Mouse (Mus musculus) left cerebral cortex, adult 2 months (tissue): ENCODE measurements around the gene Krt25. TPM values are rescaled to one million over a fixed set of nuclear protein-coding genes. Genes with fewer than 3 reads are reported as not detected.
A peak's percentile ranks its signal among the peaks of the same experiment; 100 is the strongest.

Experiments used
- DNase-seq, 2 experiments: peaks; one replicate each; pipeline ENCODE4 v3.0.0; 2021 to 2022; ENCODE audit warnings: low spot score in 2 of 2, mixed read lengths in 1 of 2; ENCODE audit errors: extremely low spot score in 1 of 2
- H3K27ac ChIP-seq: fragments of 200-600 bp; 2 replicates; pipeline ENCODE4 v1.8.1; 2022
- H3K4me3 ChIP-seq: fragments of 200-600 bp; 2 replicates; pipeline ENCODE4 v1.8.1; 2022
- CTCF ChIP-seq: fragments of 200-600 bp; IDR thresholded peaks from 2 replicates; pipeline ENCODE4 v1.8.1; 2022; ENCODE audit warnings: antibody characterized with exemption, mild to moderate bottlenecking, moderate library complexity
- intact Hi-C: fragments of 180-260 bp; cut with DNase I; formaldehyde crosslinking; loops from one replicate; pipeline ENCODE4 v1.15.1; 2025
- total RNA-seq, 2 experiments: library from RNA; stranded (reverse); gene quantifications; 2 replicates each; pipeline ENCODE4 v1.2.3; 2021

Krt25 gene
- total RNA-seq, 2 experiments from 2014 or later: not detected

DNA sequence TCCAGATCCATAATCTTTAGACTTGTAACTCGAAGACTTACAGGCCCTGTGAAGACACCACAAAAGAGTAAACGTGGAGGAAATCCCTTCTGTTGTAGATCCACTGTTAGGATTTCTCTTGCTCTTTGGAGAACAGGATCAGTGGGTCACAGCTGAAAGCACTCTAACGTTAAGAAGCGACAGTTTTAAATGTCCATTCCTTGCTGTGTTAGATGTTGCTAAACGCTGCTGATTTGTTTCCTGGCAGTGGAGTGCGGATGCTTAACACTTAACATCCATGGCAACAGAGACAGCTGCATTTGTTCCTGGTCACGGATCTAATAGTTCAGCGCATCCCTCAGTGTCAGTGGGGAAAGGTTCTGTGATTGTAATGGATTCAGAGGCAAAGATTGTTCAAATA, 6.2 kb downstream of the Krt25 start:
- H3K27ac ChIP-seq: no peak overlapping the region
- TF ChIP-seq CTCF: no peak
- intact Hi-C loops: no loop called here
- H3K4me3 ChIP-seq: no peak overlapping the region
- DNase-seq: no peak

DNA sequence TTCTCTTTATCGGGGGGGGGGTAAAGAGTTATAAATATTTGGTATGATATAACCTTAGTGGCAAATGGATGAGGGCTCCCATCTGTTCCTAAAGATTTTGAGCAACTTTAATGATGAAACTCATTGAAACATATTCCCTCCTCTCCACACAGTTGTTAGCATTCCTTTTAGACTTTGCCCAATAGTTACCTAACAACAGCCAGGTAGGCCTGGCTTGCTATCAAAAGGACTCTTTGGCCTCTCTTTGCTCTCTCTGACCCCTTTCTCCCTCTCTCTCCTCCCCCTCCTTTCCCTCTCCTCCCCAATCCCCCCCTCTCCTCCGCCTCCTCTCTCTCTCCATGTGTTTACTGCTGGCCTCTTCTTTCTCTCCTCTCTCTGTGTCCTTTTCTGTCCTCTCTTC, 8.2 kb downstream of the Krt25 start:
- Histone ChIP-seq H3K27ac (no peak overlapping the region), H3K4me3 (no peak overlapping the region)
- no peak for DNase-seq
- TF ChIP-seq CTCF: no peak
- intact Hi-C loops: loop anchor here (5.0 kb wide), 1 partner anchor 148 kb away; no protein-coding TSS in a partner anchor

DNA sequence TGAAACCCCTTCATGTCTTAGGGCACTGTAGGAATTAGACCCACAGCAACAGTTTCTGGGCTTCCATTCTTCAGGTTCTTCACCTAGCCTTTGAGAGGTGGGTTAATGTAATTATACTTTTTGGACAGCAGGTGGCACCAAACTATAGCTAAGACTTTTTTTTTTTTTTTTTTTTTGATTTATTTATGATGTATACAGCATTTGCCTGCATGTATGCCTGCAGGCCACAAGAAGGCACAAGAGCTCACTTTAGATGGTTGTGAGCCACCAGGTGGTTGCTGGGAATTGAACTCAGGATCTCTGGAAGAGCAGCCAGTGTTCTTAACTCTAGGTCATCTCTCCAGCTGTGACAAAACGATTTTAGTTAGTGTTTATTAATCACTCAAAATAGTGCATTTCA, 11.9 kb downstream of the Krt25 start:
- Histone ChIP-seq H3K4me3 (no peak overlapping the region), H3K27ac (no peak overlapping the region)
- peak; percentile 62 for TF ChIP-seq CTCF
- intact Hi-C loops: loop anchor here (2.0 to 5.0 kb wide), 3 partner anchors 54 to 984 kb away; no protein-coding TSS in a partner anchor
- DNase-seq: no peak

- Histone ChIP-seq H3K4me3 (no peak overlapping the region), H3K27ac (no peak overlapping the region)
- peak; percentile 41 to 65 for DNase-seq
- intact Hi-C loops: loop anchor here (2.0 kb wide), 1 partner anchor 119 kb away; no protein-coding TSS in a partner anchor
- peak; percentile 78 for TF ChIP-seq CTCF
These were observed 15.2 kb downstream of the Krt25 start for GRCm38 (mm10) chr11:99307579-99307978.

DNA sequence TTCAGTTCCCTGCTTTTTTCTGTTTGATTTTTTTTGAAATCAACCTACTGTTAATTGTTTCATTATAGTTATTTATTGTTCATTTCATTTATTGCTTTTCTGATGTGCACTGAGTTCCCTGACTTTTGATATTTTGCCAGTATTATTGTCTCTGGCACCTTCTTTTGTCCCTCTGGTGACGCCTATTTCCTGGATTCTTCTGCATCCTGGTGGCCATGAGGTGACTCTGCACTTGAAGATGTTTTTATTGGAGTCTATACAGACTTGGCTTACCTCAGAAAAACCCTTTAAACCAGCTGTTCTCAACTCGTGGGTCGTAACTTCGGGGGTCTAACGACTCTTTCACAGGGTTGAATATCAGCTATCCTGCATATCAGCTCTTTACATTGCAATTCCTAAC, 27.7 kb downstream of the Krt25 start:
- H3K4me3 ChIP-seq: no peak overlapping the region
- H3K27ac ChIP-seq: no peak overlapping the region
- DNase-seq: no peak
- TF ChIP-seq CTCF: peak; percentile 40
- intact Hi-C loops: no loop called here

GRCm38 (mm10) chr11:99292846-99293245, 29.9 kb downstream of the Krt25 start:
- peak; percentile 71 for TF ChIP-seq CTCF
- intact Hi-C loops: loop anchor here (2.0 to 5.0 kb wide), 3 partner anchors 41 to 318 kb away; no protein-coding TSS in a partner anchor
- peak; percentile 15 to 38 for DNase-seq
- H3K4me3 ChIP-seq: no peak overlapping the region
- H3K27ac ChIP-seq: no peak overlapping the region

DNA sequence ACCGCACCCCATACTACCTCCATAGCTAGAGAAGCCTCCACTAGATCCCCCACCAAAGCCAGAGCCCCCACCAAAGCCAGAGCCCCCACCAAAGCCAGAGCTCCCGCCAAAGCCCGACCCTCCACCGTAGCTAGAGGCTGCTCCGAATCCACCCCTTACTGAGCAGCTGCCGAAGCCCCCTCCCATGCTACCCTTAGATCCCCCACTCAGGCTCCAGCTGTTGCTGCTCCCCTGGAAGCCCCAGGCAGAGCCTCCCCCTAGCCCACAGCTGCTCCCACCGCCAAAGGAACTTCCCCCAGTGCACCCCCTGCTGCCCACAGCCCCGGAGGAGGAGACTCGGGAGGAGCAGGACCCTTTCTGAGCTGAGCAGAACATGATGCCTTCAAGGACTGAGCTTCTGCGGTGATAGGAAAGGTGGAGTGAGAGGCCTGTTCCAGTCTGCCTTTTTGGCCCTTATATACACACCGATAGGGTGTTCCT, 37.9 kb downstream of the Krt25 start, which contains the start of gene Krt24:
TSS of gene Krt24 (minus strand) at position 430 of the 480 bp plus-strand sequence.
- Histone ChIP-seq H3K27ac (no peak within 1 kb of the TSS), H3K4me3 (no peak within 1 kb of the TSS)
- no peak for TF ChIP-seq CTCF
- no peak for DNase-seq
- intact Hi-C loops: no loop called here

DNA sequence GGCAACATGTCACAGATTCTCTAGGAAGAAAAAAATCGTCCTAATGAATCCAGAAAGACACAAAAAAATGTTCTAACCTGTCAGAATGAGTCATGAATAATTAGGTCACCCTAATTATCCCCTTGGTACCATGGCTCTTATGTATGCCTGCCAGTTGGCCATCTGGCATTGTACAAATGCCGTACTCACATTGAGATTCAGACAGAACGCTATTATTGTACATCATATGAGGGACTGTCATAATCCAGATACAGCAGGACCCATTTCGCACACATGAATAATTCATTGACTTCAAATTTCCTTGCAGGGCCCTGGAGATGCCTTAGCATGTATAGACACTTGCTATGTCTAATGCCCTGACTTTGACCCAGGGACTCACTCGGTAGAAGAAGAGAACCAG, 38.7 kb downstream of the Krt25 start:
- intact Hi-C loops: no loop called here
- DNase-seq: no peak
- H3K4me3 ChIP-seq: no peak overlapping the region
- H3K27ac ChIP-seq: no peak overlapping the region
- no peak for TF ChIP-seq CTCF

- intact Hi-C loops: no loop called here
- DNase-seq: no peak
- H3K27ac ChIP-seq: no peak overlapping the region
- H3K4me3 ChIP-seq: no peak overlapping the region
- TF ChIP-seq CTCF: no peak
These were observed 39.4 kb downstream of the Krt25 start for GRCm38 (mm10) chr11:99283334-99283733.

DNA sequence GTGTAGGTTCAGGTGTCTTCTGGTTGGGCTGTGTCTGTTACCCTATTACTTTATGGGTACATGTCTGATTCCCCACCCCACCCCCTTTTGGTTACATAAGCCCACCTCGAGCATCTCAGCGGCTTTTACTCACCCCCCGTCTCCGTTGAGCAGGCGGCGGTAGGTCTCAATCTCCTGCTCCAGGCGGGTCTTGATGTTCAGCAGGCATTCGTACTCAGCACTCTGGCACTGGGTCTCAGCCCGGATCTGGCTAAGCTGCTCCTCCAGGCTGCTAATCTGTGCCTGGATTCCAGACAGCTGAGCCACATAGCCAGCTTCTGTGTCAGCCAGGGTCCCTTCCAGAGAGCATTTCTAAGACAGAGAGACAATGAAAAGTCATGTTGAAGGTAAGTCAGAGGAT, 41.6 kb downstream of the Krt25 start:
- no peak for DNase-seq
- no peak for TF ChIP-seq CTCF
- Histone ChIP-seq H3K27ac (no peak overlapping the region), H3K4me3 (no peak overlapping the region)
- intact Hi-C loops: no loop called here

DNA sequence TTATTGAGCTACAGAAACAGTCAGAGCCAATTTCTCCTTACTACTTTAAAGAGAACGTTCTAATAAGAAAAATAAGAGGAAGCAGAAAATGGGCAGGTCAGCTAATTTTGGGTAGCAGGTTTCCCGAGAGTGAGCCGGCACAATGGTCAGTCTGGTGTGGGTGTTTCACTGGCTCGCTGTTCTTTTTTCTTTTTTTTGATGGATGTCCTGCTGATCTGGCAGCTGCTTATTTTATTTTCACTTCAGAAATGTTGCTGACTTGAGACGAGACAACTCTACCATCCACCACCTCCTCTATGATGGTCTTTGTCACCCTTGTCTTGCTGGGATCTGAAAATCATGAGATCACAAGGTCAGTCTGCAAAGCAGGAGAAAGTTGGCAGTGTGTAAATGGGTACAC, 42.8 kb downstream of the Krt25 start:
- TF ChIP-seq CTCF: no peak
- intact Hi-C loops: no loop called here
- Histone ChIP-seq H3K4me3 (no peak overlapping the region), H3K27ac (no peak overlapping the region)
- no peak for DNase-seq

DNA sequence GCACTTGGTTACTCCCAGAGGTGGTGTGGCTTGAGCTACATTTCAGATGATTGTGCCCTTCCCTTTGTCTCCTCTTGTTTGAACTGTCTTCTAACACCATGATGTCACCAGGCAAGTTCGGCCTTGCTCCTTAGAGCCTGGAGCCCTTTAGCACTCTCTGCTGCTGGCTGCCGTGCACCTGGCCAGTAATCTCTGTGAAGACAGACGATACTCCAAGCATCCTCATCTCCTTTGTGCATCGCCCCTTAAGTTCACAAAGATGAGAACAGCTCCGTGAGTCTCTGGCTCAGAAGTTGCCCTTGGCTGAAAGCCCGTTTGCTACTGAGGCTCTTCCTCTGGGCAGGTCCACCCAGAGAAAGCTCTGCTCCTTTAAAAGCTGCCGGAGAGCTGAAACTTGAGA, 46.0 kb downstream of the Krt25 start:
- DNase-seq: no peak
- Histone ChIP-seq H3K27ac (no peak overlapping the region), H3K4me3 (no peak overlapping the region)
- intact Hi-C loops: no loop called here
- no peak for TF ChIP-seq CTCF

DNA sequence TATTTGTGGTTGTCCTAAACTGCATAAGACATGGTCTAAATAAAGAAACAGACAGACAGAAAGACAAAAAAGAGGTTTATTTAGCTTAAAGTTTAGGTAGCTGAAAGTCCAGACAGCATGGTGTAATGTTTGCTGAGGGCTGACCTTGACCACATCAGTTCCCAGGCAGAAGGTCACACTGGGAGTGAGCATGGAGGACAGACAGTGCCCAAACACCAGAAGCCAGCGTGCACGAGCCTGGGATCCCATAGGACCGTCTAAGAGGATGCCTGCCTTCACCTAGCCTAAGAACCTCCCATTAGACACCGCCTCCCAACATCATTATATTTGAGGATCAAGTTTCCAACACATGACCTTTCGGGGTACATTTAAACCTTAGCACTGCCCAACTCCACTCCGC, 47.1 kb downstream of the Krt25 start:
- no peak for DNase-seq
- Histone ChIP-seq H3K27ac (no peak overlapping the region), H3K4me3 (no peak overlapping the region)
- intact Hi-C loops: no loop called here
- TF ChIP-seq CTCF: no peak
